Mouse (Mus musculus) ovary, adult 18-20 months (tissue): Measurements from ENCODE around the gene Rps21.
A peak's percentile ranks its signal among the peaks of the same experiment; 100 is the strongest.

Source experiments
- DNase-seq: peaks from one replicate; pipeline ENCODE4 v3.0.0; 2022; ENCODE audit warnings: low spot score, mixed read lengths

Gene Rps21

GRCm38 (mm10) chr2:180257001-180257521, at the start of gene Rps21:
Gene Rps21 (plus strand): TSS chr2:180257377.
- DNase-seq = peak; percentile 99

- no peak for DNase-seq
Measured at GRCm38 (mm10) chr2:180207840-180208239, 49.3 kb upstream of the Rps21 start.

DNA sequence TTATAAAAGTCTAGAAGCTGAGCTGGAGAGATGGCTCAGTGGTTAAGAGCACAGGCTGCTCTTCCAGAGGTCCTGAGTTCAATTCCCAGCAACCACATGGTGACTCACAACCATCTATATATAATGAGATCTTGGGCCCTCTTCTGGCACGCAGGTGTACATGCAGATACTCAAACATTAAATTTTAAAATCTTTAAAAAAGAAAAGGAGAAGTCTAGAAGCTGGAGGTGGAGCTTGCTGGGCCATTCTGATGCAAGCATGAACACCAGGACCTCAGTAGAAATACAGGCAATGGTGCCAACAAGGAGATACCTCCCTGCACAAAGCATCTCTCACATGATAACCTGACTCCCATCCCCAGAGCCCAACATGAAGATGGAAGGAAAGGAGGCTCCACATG, 48.2 kb upstream of the Rps21 start:
- DNase-seq = no peak

GRCm38 (mm10) chr2:180212255-180212654, 44.9 kb upstream of the Rps21 start:
- DNase-seq = no peak

GRCm38 (mm10) chr2:180214352-180214978, 42.7 kb upstream of the Rps21 start:
- DNase-seq = no peak

GRCm38 (mm10) chr2:180215011-180215461, 42.1 kb upstream of the Rps21 start:
- no peak for DNase-seq

DNA sequence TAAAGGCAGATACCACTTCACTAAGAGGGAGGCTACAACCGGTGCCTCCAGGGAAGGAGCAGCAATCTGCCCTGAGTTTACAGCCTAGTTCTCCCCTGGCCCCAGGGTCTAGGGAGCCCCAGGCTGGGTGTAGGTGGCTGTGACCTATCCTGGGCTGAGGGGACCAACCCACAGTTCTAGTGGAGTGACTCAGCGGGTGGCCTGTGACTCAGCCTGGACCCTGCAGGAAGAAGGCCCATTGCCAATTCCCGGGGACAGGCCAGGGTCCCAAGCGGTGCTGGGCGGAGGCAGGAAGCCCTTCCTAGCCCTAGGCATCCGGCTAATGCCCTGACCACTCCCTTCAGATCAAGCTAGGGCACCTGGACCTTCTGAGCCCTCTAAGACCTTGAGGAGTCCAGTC, 41.2 kb upstream of the Rps21 start:
- no peak for DNase-seq

- DNase-seq = no peak
Measured at GRCm38 (mm10) chr2:180216921-180217320, 40.3 kb upstream of the Rps21 start.

GRCm38 (mm10) chr2:180217587-180217986, 39.6 kb upstream of the Rps21 start:
- peak; percentile 45 for DNase-seq

GRCm38 (mm10) chr2:180218241-180218640, 38.9 kb upstream of the Rps21 start:
- DNase-seq = no peak

GRCm38 (mm10) chr2:180218677-180219076, 38.5 kb upstream of the Rps21 start:
- no peak for DNase-seq

- no peak for DNase-seq
Measured at GRCm38 (mm10) chr2:180219145-180219943, 37.8 kb upstream of the Rps21 start.

GRCm38 (mm10) chr2:180220165-180220564, 37.0 kb upstream of the Rps21 start:
- no peak for DNase-seq

DNA sequence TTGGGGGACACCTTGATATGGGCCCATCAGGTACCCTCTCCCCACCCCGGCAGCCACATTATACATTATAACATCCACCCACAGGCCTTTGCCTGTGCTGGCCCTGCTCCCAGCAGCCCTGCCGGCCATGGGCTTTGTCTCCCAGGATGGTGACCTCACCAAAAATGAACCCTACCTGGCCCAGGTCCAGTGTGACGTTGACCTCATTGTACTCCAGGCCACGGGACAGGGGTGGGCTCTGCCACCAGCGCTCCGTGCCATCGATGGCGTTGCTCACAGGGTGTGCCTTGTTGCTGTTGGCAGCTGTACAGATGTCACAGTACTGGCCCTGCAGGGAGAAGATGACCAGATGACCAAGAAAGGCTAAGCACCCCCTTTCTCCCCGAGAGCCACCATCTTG, 36.1 kb upstream of the Rps21 start:
- no peak for DNase-seq

DNA sequence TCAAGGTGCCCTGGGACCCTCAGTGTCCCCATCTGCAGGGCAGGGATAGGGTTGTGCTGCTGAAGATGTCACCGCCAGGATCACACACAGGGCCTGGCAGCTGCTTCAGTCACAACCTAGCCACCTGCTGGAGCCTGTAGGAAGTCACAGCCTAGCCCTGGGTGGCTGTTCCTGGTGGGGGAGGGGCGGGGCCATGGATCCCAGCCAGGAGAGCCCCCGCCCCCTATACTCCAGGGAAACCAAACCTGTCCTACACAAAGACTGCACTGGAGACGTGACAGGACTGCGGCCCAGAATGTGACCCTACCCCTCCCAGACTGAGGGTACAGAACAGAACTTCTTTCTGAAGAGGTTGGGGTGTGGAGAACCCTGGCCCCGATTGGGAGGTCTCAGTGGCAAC, 34.9 kb upstream of the Rps21 start:
- no peak for DNase-seq

- DNase-seq = no peak
Measured at GRCm38 (mm10) chr2:180224647-180225043, 32.5 kb upstream of the Rps21 start.

DNA sequence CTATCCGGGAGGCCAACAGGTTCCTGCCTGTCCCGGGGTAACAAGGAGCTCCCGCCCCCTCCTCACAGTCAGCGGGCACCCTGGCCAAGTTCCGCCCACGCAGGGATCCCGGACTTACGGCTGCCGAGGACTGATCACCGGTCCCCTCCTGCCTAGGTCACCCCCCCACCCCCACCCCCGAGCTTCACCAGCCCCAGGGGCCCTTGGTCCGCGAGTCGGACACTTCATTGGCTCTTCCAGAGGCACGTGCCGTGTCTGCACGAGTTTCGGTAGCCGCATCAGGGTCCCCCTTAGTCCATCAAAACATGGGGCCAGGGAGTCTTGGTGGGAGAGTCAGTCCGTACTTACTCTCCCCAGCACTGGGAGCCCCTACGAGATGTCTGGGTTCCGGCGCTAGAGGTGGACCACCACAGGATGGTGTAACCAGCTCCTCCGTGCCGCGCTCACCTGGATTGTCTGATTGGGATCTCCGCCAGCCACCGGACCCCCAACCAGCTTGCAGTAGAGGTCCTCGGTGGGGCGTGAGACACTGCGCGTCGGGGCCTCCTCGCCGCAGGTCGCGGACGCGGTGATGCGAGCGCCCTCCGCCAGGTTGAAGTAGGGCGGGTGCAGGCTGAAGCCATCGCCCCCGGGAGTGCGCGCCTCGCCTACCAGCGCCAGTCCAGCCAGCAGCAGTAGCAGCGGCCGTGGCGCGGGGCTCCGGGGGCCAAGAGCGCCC, 32.0 kb upstream of the Rps21 start:
- DNase-seq = no peak

- DNase-seq = peak; percentile 51
Measured at GRCm38 (mm10) chr2:180225762-180226378, 31.3 kb upstream of the Rps21 start, which contains the start of gene Lama5. Gene Lama5 (minus strand): TSS chr2:180225859.

GRCm38 (mm10) chr2:180227262-180228059, 29.7 kb upstream of the Rps21 start:
- DNase-seq = no peak

GRCm38 (mm10) chr2:180228060-180228458, 29.1 kb upstream of the Rps21 start:
- no peak for DNase-seq

GRCm38 (mm10) chr2:180228592-180228991, 28.6 kb upstream of the Rps21 start:
- DNase-seq = no peak
